Mouse (Mus musculus): Measurements from ENCODE around the gene Pea15a. TPM values are rescaled to one million over a fixed set of nuclear protein-coding genes. Genes with fewer than 3 reads are reported as not detected.

Gene Pea15a
- total and polyA plus RNA-seq, 3 experiments: 15.6 to 50.6 (median 23.7) TPM

DNA sequence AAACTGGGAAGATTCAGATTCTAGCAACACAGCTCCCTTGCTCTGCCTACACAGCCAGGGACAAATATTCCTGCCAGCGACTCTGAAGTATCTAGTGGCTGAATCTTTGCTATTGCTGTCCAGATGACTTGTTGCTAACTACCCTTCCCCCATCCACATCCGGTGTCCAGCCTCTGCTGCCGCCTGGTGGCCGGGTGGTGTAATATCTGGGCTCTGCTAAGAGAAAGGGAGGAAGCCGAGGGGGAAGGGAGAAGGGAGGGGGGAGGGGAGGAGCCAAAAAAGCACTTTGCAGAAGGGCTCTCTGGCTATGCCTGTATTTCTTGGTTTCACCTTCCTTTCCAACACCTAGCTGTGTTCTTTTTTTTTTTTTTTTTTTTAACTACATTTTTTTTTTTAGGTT, 10.5 kb upstream of the Pea15a start (continued):
- no peak for TF ChIP-seq CHD1 (IDR thresholded peaks at IDR 0.05; ENCODE audit: low read depth, low read length)
- TF ChIP-seq TCF12 (IDR thresholded peaks at IDR 0.05; ENCODE audit: low read depth, low read length): peak; percentile 74; the same call in 1 of the 2 replicates
- peak; percentile 63; the same call in 1 of the 2 replicates for TF ChIP-seq BHLHE40 (IDR thresholded peaks at IDR 0.05; ENCODE audit: low read depth, low read length)
- TF ChIP-seq MAX (IDR thresholded peaks at IDR 0.05; ENCODE audit: low read length): no peak
- no peak for TF ChIP-seq KAT2A (IDR thresholded peaks at IDR 0.05; ENCODE audit: insufficient replicate concordance, low read length)
- TF ChIP-seq CTCF (conservative IDR thresholded peaks at IDR 0.05 in 1 of 2, IDR thresholded peaks at IDR 0.05 in 1 of 2; ENCODE audit: low read depth in 2 of 2, low read length in 2 of 2): peak; percentile 82 to 96
- TF ChIP-seq JUND (conservative IDR thresholded peaks at IDR 0.05; ENCODE audit: low read depth, low read length): no peak; the same call in 1 of the 2 replicates
- TF ChIP-seq E2F4 (IDR thresholded peaks at IDR 0.05; ENCODE audit: insufficient replicate concordance, low read depth, low read length): no peak
- TF ChIP-seq POLR2AphosphoS2 (IDR thresholded peaks at IDR 0.05; ENCODE audit: low read depth, low read length): no peak
- TF ChIP-seq TBP (conservative IDR thresholded peaks at IDR 0.05; ENCODE audit: low read depth, low read length): 0 out of 2 replicates have a peak, but pooled peaks have one; percentile 42
- TF ChIP-seq MEF2A (IDR thresholded peaks at IDR 0.05; ENCODE audit: borderline replicate concordance, low read depth, low read length): peak; percentile 76; the same call in 1 of the 2 replicates
- TF ChIP-seq ETS1 (conservative IDR thresholded peaks at IDR 0.05; ENCODE audit: low read depth, low read length): no peak

GRCm38 (mm10) chr1:172214748-172215147, 8.1 kb upstream of the Pea15a start:
- H3K9ac ChIP-seq (ENCODE audit: insufficient read depth, low read depth): no peak overlapping the region
- H3K27me3 ChIP-seq (replicated peaks): no peaks in the 10 kb centered on the region
- no peak overlapping the region for H3K4me3 ChIP-seq (replicated peaks in 1 of 3; ENCODE audit: low read depth in 2 of 3, low read length in 2 of 3, poor library complexity in 1 of 3)
- no peak overlapping the region for H3K4me2 ChIP-seq (ENCODE audit: insufficient read depth, low read depth, poor library complexity, severe bottlenecking)
- dilution Hi-C loops (cut with MboI; ENCODE audit: extremely low pct_ligation_motif_present, extremely low pct_unique_long_range_greater_than_20kb, low sequenced_read_pairs) (no loop called here), in situ Hi-C loops (cut with MboI; ENCODE audit: low pct_ligation_motif_present, low pct_unique_long_range_greater_than_20kb, low sequenced_read_pairs) (no loop called here)
- H3K79me2 ChIP-seq (replicated peaks; ENCODE audit: control insufficient read depth, extremely low read depth, insufficient read depth, poor library complexity, severe bottlenecking): no peaks in the 10 kb centered on the region
- peaks cover 4 to 22% of the 10 kb centered on the region in 2 experiments for H3K4me1 ChIP-seq (ENCODE audit: control insufficient read depth in 1 of 2, insufficient read depth in 2 of 2)
- H3K36me3 ChIP-seq (replicated peaks in 1 of 2; ENCODE audit: control insufficient read depth in 1 of 2, insufficient read depth in 1 of 2, low read length in 1 of 2): peaks cover 3 to 5% of the 10 kb centered on the region in 2 experiments
- H3K9me3 ChIP-seq (replicated peaks; ENCODE audit: low read length): no peaks in the 10 kb centered on the region
- no peak for DNase-seq (ENCODE audit: extremely low read depth)
- no peak overlapping the region for H3K27ac ChIP-seq (ENCODE audit: insufficient read depth, low read depth)
- no peak for TF ChIP-seq MAX (IDR thresholded peaks at IDR 0.05; ENCODE audit: low read length)
- no peak for TF ChIP-seq RCOR1 (conservative IDR thresholded peaks at IDR 0.05; ENCODE audit: low read depth, low read length)
- TF ChIP-seq GABPA (IDR thresholded peaks at IDR 0.05; ENCODE audit: insufficient replicate concordance, low read depth, low read length): no peak
- TF ChIP-seq ZC3H11A (IDR thresholded peaks at IDR 0.05; ENCODE audit: low read depth, low read length): no peak
- TF ChIP-seq UBTF (IDR thresholded peaks at IDR 0.05; ENCODE audit: low read depth, low read length): no peak
- no peak for TF ChIP-seq SMC3 (IDR thresholded peaks at IDR 0.05; ENCODE audit: low read depth, low read length)
- no peak for TF ChIP-seq PAX5 (IDR thresholded peaks at IDR 0.05; ENCODE audit: low read length)
- TF ChIP-seq USF2 (conservative IDR thresholded peaks at IDR 0.05; ENCODE audit: low read depth, low read length): no peak

- in situ Hi-C loops (cut with MboI; ENCODE audit: low pct_ligation_motif_present, low pct_unique_long_range_greater_than_20kb, low sequenced_read_pairs) (no loop called here), dilution Hi-C loops (cut with MboI; ENCODE audit: extremely low pct_ligation_motif_present, extremely low pct_unique_long_range_greater_than_20kb, low sequenced_read_pairs) (no loop called here)
- H3K79me2 ChIP-seq (replicated peaks; ENCODE audit: control insufficient read depth, extremely low read depth, insufficient read depth, poor library complexity, severe bottlenecking): no peaks in the 10 kb centered on the region
- no peaks in the 10 kb centered on the region for H3K9me3 ChIP-seq (replicated peaks; ENCODE audit: low read length)
- no peak for DNase-seq (ENCODE audit: extremely low read depth)
- H3K4me2 ChIP-seq (ENCODE audit: insufficient read depth, low read depth, poor library complexity, severe bottlenecking): no peak overlapping the region
- H3K9ac ChIP-seq (ENCODE audit: insufficient read depth, low read depth): no peak overlapping the region
- no peaks in the 10 kb centered on the region for H3K27me3 ChIP-seq (replicated peaks)
- no peak overlapping the region for H3K4me3 ChIP-seq (replicated peaks in 1 of 3; ENCODE audit: low read depth in 2 of 3, low read length in 2 of 3, poor library complexity in 1 of 3)
- H3K4me1 ChIP-seq (ENCODE audit: control insufficient read depth in 1 of 2, insufficient read depth in 2 of 2): peaks cover 4 to 22% of the 10 kb centered on the region in 2 experiments
- H3K27ac ChIP-seq (ENCODE audit: insufficient read depth, low read depth): no peak overlapping the region
- peaks cover 3 to 5% of the 10 kb centered on the region in 2 experiments for H3K36me3 ChIP-seq (replicated peaks in 1 of 2; ENCODE audit: control insufficient read depth in 1 of 2, insufficient read depth in 1 of 2, low read length in 1 of 2)
- TF ChIP-seq ZKSCAN1 (IDR thresholded peaks at IDR 0.05; ENCODE audit: borderline replicate concordance, low read depth, low read length) (no peak), UBTF (IDR thresholded peaks at IDR 0.05; ENCODE audit: low read depth, low read length) (no peak), PAX5 (IDR thresholded peaks at IDR 0.05; ENCODE audit: low read length) (no peak), SIN3A (IDR thresholded peaks at IDR 0.05; ENCODE audit: low read length) (no peak), MEF2A (IDR thresholded peaks at IDR 0.05; ENCODE audit: borderline replicate concordance, low read depth, low read length) (no peak), POLR2AphosphoS2 (IDR thresholded peaks at IDR 0.05; ENCODE audit: low read depth, low read length) (no peak), CHD2 (IDR thresholded peaks at IDR 0.05; ENCODE audit: low read length) (no peak), JUND (conservative IDR thresholded peaks at IDR 0.05; ENCODE audit: low read depth, low read length) (no peak), NRF1 (IDR thresholded peaks at IDR 0.05; ENCODE audit: low read depth, low read length) (no peak), BHLHE40 (IDR thresholded peaks at IDR 0.05; ENCODE audit: low read depth, low read length) (no peak), ZMIZ1 (IDR thresholded peaks at IDR 0.05; ENCODE audit: low read depth, low read length) (no peak)
Measured at GRCm38 (mm10) chr1:172213771-172214170, 7.2 kb upstream of the Pea15a start.
